Mouse (Mus musculus): ENCODE measurements around the gene Tgm2. TPM values are rescaled to one million over a fixed set of nuclear protein-coding genes. Genes with fewer than 3 reads are reported as not detected.

Gene Tgm2
- polyA plus RNA-seq, 1 experiment from 2014 or later = 8.6 TPM

DNA sequence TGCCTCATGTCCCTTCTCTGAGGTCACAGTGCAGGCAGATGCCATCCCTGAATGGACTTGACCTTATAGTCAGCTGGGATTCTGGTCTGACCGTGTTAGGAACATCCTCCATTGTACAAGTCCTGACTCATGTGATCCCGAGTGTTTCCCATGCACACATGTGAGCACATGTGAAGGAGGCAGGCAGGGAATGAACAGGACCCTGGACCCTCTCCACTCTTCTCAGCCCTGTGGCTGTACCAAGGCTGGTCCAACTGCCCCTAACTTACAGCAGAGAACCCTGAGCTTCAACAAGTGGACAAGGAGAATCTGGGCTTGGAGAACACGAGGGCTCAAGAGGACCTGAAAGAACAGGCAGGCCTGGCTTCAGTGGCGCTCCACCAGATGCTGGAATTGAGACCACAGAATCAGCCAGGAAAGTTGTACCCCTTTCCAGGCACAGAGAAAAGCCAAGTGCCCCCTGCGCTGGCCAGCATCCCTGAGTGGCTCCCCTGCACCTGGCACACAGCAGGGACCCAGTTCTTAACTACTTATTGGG, 639 bp downstream of the Tgm2 start:
- Histone ChIP-seq H3K9ac (0 out of 2 replicates have a peak overlapping the region, but pooled peaks have one; percentile 33), H3K36me3 (no peaks in the 10 kb centered on the region), H3K4me1 (replicated peaks) (peaks cover 4% of the 10 kb centered on the region), H3K27ac (replicated peaks) (no peak overlapping the region), H3K4me3 (peak overlapping the region; percentile 34), H3K4me2 (peak overlapping the region; percentile 61), H3K9me3 (no peaks in the 10 kb centered on the region), H3K27me3 (peaks cover 3% of the 10 kb centered on the region; the same call in 1 of the 2 replicates)
- 66% methylated on average over 5 of the region's 5 CpGs for WGBS
- no peak for ATAC-seq (ENCODE audit: low FRiP score, low read depth)

GRCm38 (mm10) chr2:158144750-158145527, 1.3 kb downstream of the Tgm2 start:
- no peaks in the 10 kb centered on the region for H3K9me3 ChIP-seq
- H3K27me3 ChIP-seq = peaks cover 3% of the 10 kb centered on the region; the same call in 1 of the 2 replicates
- no peak overlapping the region for H3K4me2 ChIP-seq
- no peak overlapping the region for H3K4me3 ChIP-seq
- WGBS = 86% methylated on average over 6 of the region's 6 CpGs
- no peaks in the 10 kb centered on the region for H3K36me3 ChIP-seq
- peaks cover 9% of the 10 kb centered on the region for H3K4me1 ChIP-seq (replicated peaks)
- no peak overlapping the region for H3K27ac ChIP-seq (replicated peaks)
- H3K9ac ChIP-seq = no peak overlapping the region
- no peak for ATAC-seq (ENCODE audit: low FRiP score, low read depth)

- Histone ChIP-seq H3K9me3 (no peaks in the 10 kb centered on the region), H3K4me1 (replicated peaks) (peaks cover 15% of the 10 kb centered on the region), H3K27me3 (peaks cover 3% of the 10 kb centered on the region; the same call in 1 of the 2 replicates), H3K9ac (no peak overlapping the region), H3K4me3 (no peak overlapping the region), H3K27ac (replicated peaks) (no peak overlapping the region), H3K36me3 (no peaks in the 10 kb centered on the region), H3K4me2 (no peak overlapping the region)
- ATAC-seq (ENCODE audit: low FRiP score, low read depth) = no peak
- 58% methylated on average over 8 of the region's 8 CpGs for WGBS
Measured at GRCm38 (mm10) chr2:158144263-158144662, 2.0 kb downstream of the Tgm2 start.

- Histone ChIP-seq H3K27ac (replicated peaks) (no peak overlapping the region), H3K4me2 (no peak overlapping the region), H3K9me3 (no peaks in the 10 kb centered on the region), H3K4me3 (no peak overlapping the region), H3K9ac (no peak overlapping the region), H3K27me3 (peaks cover 3% of the 10 kb centered on the region; the same call in 1 of the 2 replicates), H3K36me3 (no peaks in the 10 kb centered on the region), H3K4me1 (replicated peaks) (peaks cover 16% of the 10 kb centered on the region)
- WGBS = 70% methylated on average over 3 of the region's 3 CpGs
- ATAC-seq (ENCODE audit: low FRiP score, low read depth) = no peak
Measured at GRCm38 (mm10) chr2:158143816-158144215, 2.4 kb downstream of the Tgm2 start.

- H3K9ac ChIP-seq = no peak overlapping the region
- no peak for ATAC-seq (ENCODE audit: low FRiP score, low read depth)
- peaks cover 3% of the 10 kb centered on the region; the same call in 1 of the 2 replicates for H3K27me3 ChIP-seq
- WGBS = 86% methylated on average over 18 of the region's 18 CpGs
- peaks cover 16% of the 10 kb centered on the region for H3K4me1 ChIP-seq (replicated peaks)
- no peak overlapping the region for H3K4me3 ChIP-seq
- no peaks in the 10 kb centered on the region for H3K36me3 ChIP-seq
- H3K9me3 ChIP-seq = no peaks in the 10 kb centered on the region
- no peak overlapping the region for H3K4me2 ChIP-seq
- no peak overlapping the region for H3K27ac ChIP-seq (replicated peaks)
Measured at GRCm38 (mm10) chr2:158142981-158143380, 3.3 kb downstream of the Tgm2 start.

DNA sequence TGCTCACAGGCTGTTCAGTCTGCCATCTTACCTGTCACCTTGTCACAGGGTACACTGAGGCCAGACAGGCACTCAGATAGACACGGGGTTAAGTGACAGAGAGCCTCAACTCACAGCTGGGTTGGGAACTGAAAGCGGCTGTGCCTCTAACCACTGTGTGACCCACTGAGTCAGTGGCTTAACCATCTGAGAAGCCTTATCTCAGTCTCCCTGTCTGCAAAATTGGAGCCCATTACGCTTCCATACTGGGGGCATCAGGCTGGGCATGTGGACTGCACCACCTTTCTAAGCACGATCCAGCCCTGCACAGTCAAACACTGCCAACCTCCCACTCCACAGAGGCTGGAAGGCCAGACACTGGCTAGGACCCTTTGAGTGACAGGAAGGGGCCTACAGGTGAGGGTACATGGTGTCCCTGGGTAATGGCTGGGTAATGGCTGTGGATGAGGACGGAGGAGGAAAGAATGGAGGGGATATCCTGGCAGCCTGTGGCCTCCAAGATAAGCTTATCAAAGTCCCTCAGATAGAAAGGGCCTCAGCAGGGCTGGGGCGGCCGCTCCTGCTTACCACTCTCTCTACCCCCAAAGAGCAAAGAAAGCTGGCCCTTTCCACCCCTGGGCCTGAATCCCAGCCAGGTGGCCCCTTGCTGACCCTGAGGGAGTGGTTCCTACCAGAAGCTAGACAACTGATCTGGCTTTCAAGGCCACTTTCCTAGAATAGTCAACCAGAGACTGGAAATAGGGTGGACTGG, 4.4 kb downstream of the Tgm2 start:
- no peak for ATAC-seq (ENCODE audit: low FRiP score, low read depth)
- peaks cover 16% of the 10 kb centered on the region for H3K4me1 ChIP-seq (replicated peaks)

GRCm38 (mm10) chr2:158141271-158141670, 5.0 kb downstream of the Tgm2 start:
- Histone ChIP-seq H3K9me3 (no peaks in the 10 kb centered on the region), H3K27me3 (peaks cover 3% of the 10 kb centered on the region; the same call in 1 of the 2 replicates), H3K36me3 (no peaks in the 10 kb centered on the region), H3K4me2 (no peak overlapping the region), H3K27ac (replicated peaks) (no peak overlapping the region), H3K4me1 (replicated peaks) (peaks cover 15% of the 10 kb centered on the region), H3K4me3 (no peak overlapping the region), H3K9ac (no peak overlapping the region)
- no peak for ATAC-seq (ENCODE audit: low FRiP score, low read depth)
- 84% methylated on average over 7 of the region's 7 CpGs for WGBS

More for the DNA sequence above, 4.4 kb downstream of the Tgm2 start:
- Histone ChIP-seq H3K27me3 (peaks cover 3% of the 10 kb centered on the region; the same call in 1 of the 2 replicates), H3K27ac (replicated peaks) (no peak overlapping the region), H3K4me3 (no peak overlapping the region), H3K4me2 (no peak overlapping the region), H3K9me3 (no peaks in the 10 kb centered on the region), H3K9ac (no peak overlapping the region), H3K36me3 (no peaks in the 10 kb centered on the region)
- 89% methylated on average over 7 of the region's 7 CpGs for WGBS

DNA sequence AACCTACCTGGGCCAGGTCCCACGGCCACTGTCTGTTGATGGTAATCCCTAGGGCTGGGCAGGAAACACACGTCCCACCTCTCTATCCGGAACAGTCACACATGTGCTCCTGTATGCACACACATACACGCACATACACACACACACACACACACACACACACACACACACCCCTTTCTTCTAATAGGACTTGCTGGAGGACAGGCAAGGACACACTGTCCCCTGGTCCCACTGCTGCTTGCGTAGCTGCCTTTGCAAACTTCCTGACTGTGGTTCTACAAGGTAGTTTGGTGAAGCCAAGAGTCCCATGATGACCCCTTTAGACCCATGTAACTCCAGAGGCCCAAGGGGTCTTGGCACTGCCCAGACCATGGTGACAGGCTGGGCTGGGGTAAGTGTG, 5.6 kb downstream of the Tgm2 start:
- Histone ChIP-seq H3K4me1 (replicated peaks) (peaks cover 12% of the 10 kb centered on the region), H3K9ac (no peak overlapping the region), H3K4me2 (no peak overlapping the region), H3K27ac (replicated peaks) (no peak overlapping the region), H3K36me3 (no peaks in the 10 kb centered on the region), H3K4me3 (no peak overlapping the region), H3K27me3 (no peaks in the 10 kb centered on the region; the same call in 1 of the 2 replicates), H3K9me3 (no peaks in the 10 kb centered on the region)
- WGBS = 88% methylated on average over 5 of the region's 5 CpGs
- no peak for ATAC-seq (ENCODE audit: low FRiP score, low read depth)

DNA sequence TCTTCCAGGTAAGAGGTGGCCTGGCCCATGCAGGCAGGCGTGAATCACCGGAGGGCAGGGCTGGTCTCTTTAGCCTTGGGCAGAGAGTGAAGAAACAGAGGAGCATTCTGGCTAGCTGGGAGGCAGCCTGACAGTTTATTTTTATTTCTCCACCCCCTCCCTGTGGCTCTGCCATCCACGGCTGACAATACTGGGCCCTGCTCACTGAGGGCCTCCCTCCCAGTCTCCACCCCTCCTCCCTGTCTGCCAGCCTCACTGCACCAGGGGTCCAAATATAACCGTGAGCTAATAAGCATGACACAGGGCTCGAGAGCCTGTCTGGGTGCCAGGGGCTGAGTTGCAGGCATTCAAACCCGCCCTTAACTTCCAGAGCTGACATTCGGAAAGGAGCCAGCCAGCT, 6.6 kb downstream of the Tgm2 start:
- H3K4me3 ChIP-seq = no peak overlapping the region
- H3K27ac ChIP-seq (replicated peaks) = peak overlapping the region; percentile 26; the same call in 1 of the 2 replicates
- H3K9me3 ChIP-seq = no peaks in the 10 kb centered on the region
- peaks cover 12% of the 10 kb centered on the region for H3K4me1 ChIP-seq (replicated peaks)
- no peak overlapping the region for H3K4me2 ChIP-seq
- no peak overlapping the region for H3K9ac ChIP-seq
- H3K27me3 ChIP-seq = no peaks in the 10 kb centered on the region
- H3K36me3 ChIP-seq = no peaks in the 10 kb centered on the region
- peak; percentile 82 for ATAC-seq (ENCODE audit: low FRiP score, low read depth)
- WGBS = 39% methylated on average over 7 of the region's 7 CpGs

DNA sequence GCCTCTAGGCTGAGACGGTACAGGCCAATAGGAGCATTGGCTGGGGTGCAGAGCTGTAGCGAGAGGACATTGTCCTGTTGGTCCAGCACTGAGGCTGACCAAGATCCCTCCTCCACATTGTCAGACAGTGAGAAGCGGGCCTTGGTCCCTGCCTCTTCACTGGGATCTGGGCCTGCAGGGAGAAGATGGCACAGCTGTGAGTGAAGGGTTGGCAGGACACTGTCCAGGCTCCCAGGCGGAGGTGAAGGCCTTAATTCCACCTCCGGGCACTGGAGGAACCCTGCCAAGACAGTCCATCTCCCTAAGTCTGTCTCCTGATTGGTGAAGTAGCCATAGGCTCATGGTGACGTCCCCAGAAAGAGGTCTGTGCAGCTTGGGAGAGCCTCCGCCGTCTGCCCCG, 7.5 kb downstream of the Tgm2 start:
- no peak for ATAC-seq (ENCODE audit: low FRiP score, low read depth)
- WGBS = 91% methylated on average over 9 of the region's 9 CpGs
- H3K9me3 ChIP-seq = no peaks in the 10 kb centered on the region
- H3K4me3 ChIP-seq = no peak overlapping the region
- H3K4me2 ChIP-seq = no peak overlapping the region
- no peaks in the 10 kb centered on the region for H3K27me3 ChIP-seq
- peaks cover 12% of the 10 kb centered on the region for H3K4me1 ChIP-seq (replicated peaks)
- H3K36me3 ChIP-seq = no peaks in the 10 kb centered on the region
- no peak overlapping the region for H3K27ac ChIP-seq (replicated peaks)
- no peak overlapping the region for H3K9ac ChIP-seq

- H3K4me2 ChIP-seq = no peak overlapping the region
- no peak overlapping the region for H3K4me3 ChIP-seq
- peaks cover 12% of the 10 kb centered on the region for H3K4me1 ChIP-seq (replicated peaks)
- no peaks in the 10 kb centered on the region for H3K36me3 ChIP-seq
- no peak overlapping the region for H3K27ac ChIP-seq (replicated peaks)
- no peak overlapping the region for H3K9ac ChIP-seq
- H3K9me3 ChIP-seq = no peaks in the 10 kb centered on the region
- H3K27me3 ChIP-seq = no peaks in the 10 kb centered on the region
- 86% methylated on average over 12 of the region's 12 CpGs for WGBS
- no peak for ATAC-seq (ENCODE audit: low FRiP score, low read depth)
Measured at GRCm38 (mm10) chr2:158137771-158138170, 8.5 kb downstream of the Tgm2 start.

- no peaks in the 10 kb centered on the region for H3K9me3 ChIP-seq
- 60% methylated on average over 7 of the region's 7 CpGs for WGBS
- H3K4me2 ChIP-seq = no peak overlapping the region
- H3K4me3 ChIP-seq = no peak overlapping the region
- H3K36me3 ChIP-seq = no peaks in the 10 kb centered on the region
- H3K4me1 ChIP-seq (replicated peaks) = peaks cover 12% of the 10 kb centered on the region
- no peak overlapping the region for H3K27ac ChIP-seq (replicated peaks)
- no peaks in the 10 kb centered on the region for H3K27me3 ChIP-seq
- no peak for ATAC-seq (ENCODE audit: low FRiP score, low read depth)
- no peak overlapping the region for H3K9ac ChIP-seq
Measured at GRCm38 (mm10) chr2:158136205-158136604, 10.0 kb downstream of the Tgm2 start.
